ENCODE assay signal across 19 mouse cellular contexts in the genomic region with DNA sequence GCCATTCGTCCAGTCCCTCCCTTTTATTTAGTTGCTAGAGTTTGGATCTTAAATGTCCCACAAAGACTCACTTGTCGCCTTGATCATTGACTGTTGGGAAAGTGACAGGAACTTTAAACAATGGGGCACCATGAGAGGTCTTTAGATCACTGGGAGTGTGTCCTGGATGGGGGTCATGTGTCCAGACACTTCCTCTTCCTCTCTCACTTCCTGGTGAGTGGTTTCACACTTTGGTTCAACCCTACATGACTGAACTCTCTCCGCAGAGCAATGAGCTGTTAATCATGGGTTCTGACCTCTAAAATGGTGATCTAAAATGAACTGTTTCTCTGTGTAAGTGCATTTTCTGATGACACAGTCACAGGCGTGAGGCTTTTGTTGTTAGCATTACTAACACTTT.
"Had no signal": no experiment of that assay in that cellular context is flagged by ENCODE, and none has a peak within 500 bp of the region (broad histone marks: within the 10 kb centered on the region; RNA-seq: fewer than 3 reads in every experiment).

No protein-coding gene starts in this region.

- H3K9me3 ChIP-seq: limb, embryonic 12.5 days; limb, embryonic 15.5 days; liver, embryonic 12.5 days; liver, embryonic 15.5 days; megakaryocyte, embryonic 14.5 days; midbrain, embryonic 15.5 days had no signal

- ATAC-seq: intestine, embryonic 16.5 days; liver, embryonic 12.5 days; midbrain, embryonic 15.5 days had no signal

- H3K9ac ChIP-seq: limb, embryonic 12.5 days; limb, embryonic 15.5 days; liver, embryonic 12.5 days; liver, embryonic 15.5 days; midbrain, embryonic 15.5 days had no signal

- H3K27me3 ChIP-seq: limb, embryonic 12.5 days; limb, embryonic 15.5 days; liver, embryonic 12.5 days; liver, embryonic 15.5 days; midbrain, embryonic 15.5 days had no signal

- H3K27ac ChIP-seq: kidney, postnatal 0 days; limb, embryonic 12.5 days; limb, embryonic 15.5 days; liver, embryonic 12.5 days; liver, embryonic 15.5 days; midbrain, embryonic 15.5 days had no signal

- H3K4me2 ChIP-seq: limb, embryonic 12.5 days; limb, embryonic 15.5 days; liver, embryonic 12.5 days; liver, embryonic 15.5 days; midbrain, embryonic 11.5 days; midbrain, embryonic 15.5 days had no signal

- DNase-seq: kidney, adult 2 months; kidney, postnatal 25 days; layer of hippocampus, adult 9-11 months; left cerebral cortex, postnatal 4 days; lung, adult 2 months; lung, postnatal 14 days; lung, postnatal 4 days; thymus, adult 18-20 months; thymus, postnatal 36 days had no signal

- H3K4me1 ChIP-seq: limb, embryonic 12.5 days; limb, embryonic 15.5 days; liver, embryonic 12.5 days; liver, embryonic 15.5 days; megakaryocyte, embryonic 14.5 days; midbrain, embryonic 15.5 days had no signal

- H3K36me3 ChIP-seq: limb, embryonic 12.5 days; limb, embryonic 15.5 days; liver, embryonic 12.5 days; liver, embryonic 15.5 days; midbrain, embryonic 15.5 days had no signal

- H3K4me3 ChIP-seq: layer of hippocampus, adult 2 months; limb, embryonic 12.5 days; limb, embryonic 15.5 days; liver, embryonic 12.5 days; liver, embryonic 15.5 days; megakaryocyte, embryonic 14.5 days; midbrain, embryonic 15.5 days had no signal
